Mouse (Mus musculus) thymus, postnatal 0 days (tissue): ENCODE measurements around the gene Itk. TPM values are rescaled to one million over a fixed set of nuclear protein-coding genes. Genes with fewer than 3 reads are reported as not detected.

Experiments
- DNase-seq: peaks from one replicate; pipeline ENCODE4 v3.0.0-alpha.2; 2015; ENCODE audit warnings: low spot score
- polyA plus RNA-seq: library from polyadenylated mRNA; unstranded; fragments of >200 nt; fragmentation: Nextera tagmentation; extraction: Ambion mirVana; gene quantifications from 2 replicates; pipeline ENCODE4 v1.2.1, GENCODE M21; 2015

Gene Itk
- polyA plus RNA-seq, 1 experiment from 2014 or later = 113 TPM

GRCm38 (mm10) chr11:46278140-46278539 is 111.2 kb downstream of the Itk start:
- no peak for DNase-seq

DNA sequence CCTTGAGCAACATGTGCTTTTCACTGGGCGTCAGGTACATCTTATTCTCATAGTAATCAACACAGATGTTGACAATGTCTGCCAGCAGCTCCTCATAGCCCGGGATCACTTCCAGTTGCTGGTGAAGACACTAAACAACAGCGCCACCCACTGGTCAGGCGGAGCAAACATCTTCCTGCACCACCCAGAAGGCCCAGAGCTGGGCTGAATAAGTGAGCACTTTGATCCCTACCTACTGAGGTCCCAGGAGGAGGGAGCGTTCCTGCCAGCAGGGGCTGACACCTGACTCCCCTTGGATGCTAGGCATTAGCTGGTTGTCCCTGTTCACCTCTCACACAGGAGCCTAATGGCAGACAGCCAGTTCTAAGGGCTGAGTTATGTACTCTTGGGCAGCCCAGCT is 112.5 kb downstream of the Itk start:
- peak; percentile 68 for DNase-seq

- DNase-seq = no peak
Observed at GRCm38 (mm10) chr11:46276168-46276567, 113.1 kb downstream of the Itk start.

DNA sequence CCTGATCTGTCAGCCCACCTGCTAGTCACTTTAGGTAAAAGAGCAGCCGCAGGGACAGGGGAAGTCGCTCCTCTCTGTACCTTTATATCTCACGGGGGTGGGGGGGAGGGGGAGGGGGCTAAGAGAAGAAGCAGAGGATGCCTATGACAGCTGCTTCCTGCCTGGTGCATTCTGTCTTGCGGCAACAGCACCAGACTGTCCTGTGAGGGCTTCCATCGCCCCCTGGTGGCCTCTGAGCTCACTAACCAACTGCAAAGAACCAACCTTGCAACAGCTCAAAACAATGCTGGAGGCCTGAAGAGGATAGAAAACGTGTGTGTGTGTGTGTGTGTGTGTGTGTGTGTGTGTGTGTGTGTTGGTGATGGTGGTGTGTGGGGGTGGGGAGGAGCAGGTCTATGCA is 114.0 kb downstream of the Itk start:
- peak; percentile 94 for DNase-seq

Other genes with a start within 250 kb of the Itk start
- 0.09 and 0.13 TPM in 2 replicates for gene Nipal4, start 223.0 kb downstream of the Itk start, polyA plus RNA-seq
- gene Fndc9, start 154.0 kb downstream of the Itk start, polyA plus RNA-seq = 0.75 and 1.4 TPM in 2 replicates
- 62.7 and 67.6 TPM in 2 replicates for gene Cyfip2, start 76.7 kb downstream of the Itk start, polyA plus RNA-seq
- 0.73 and 1.1 TPM in 2 replicates for gene Fam71b, start 7.0 kb upstream of the Itk start, polyA plus RNA-seq
- 66.4 and 69.4 TPM in 2 replicates for gene Med7, start 47.4 kb upstream of the Itk start, polyA plus RNA-seq
- 0.55 and 0.82 TPM in 2 replicates for gene Havcr2, start 65.4 kb upstream of the Itk start, polyA plus RNA-seq
- not detected in 2 replicates for gene Gm12169, start 134.7 kb upstream of the Itk start, polyA plus RNA-seq
- 0.06 and 0.10 TPM in 2 replicates for gene BC053393, start 182.0 kb upstream of the Itk start, polyA plus RNA-seq
- 0.41 and 0.44 TPM in 2 replicates for gene Dppa1, start 239.7 kb upstream of the Itk start, polyA plus RNA-seq